Mouse (Mus musculus) lung, embryonic 16.5 days (tissue): Measurements from ENCODE around the gene Ofd1. TPM values are rescaled to one million over a fixed set of nuclear protein-coding genes. Genes with fewer than 3 reads are reported as not detected.

ENCODE experiments used
- ATAC-seq: fragments of 200-750 bp; cut with Nextera tagmentation; 2 replicates; pipeline ENCODE4 v1.8.0; 2017; ENCODE audit warnings: low read depth, mild to moderate bottlenecking, moderate library complexity
- H3K27ac ChIP-seq: fragments of 300-500 bp; sonication (generic); 2 replicates; pipeline ENCODE4 v1.5.1; 2014; ENCODE audit warnings: mild to moderate bottlenecking, control low read depth, low read length
- H3K27me3 ChIP-seq: fragments of 300-500 bp; sonication (generic); 2 replicates; pipeline ENCODE4 v1.6.1; 2014; ENCODE audit warnings: low read depth, low read length, mixed read lengths; ENCODE audit not compliant: control insufficient read depth, insufficient read depth
- H3K36me3 ChIP-seq: fragments of 300-500 bp; sonication (generic); 2 replicates; pipeline ENCODE4 v1.6.1; 2014; ENCODE audit warnings: low read length; ENCODE audit not compliant: control insufficient read depth, insufficient read depth
- H3K4me1 ChIP-seq: fragments of 300-500 bp; sonication (generic); replicated peaks from 2 replicates; pipeline ENCODE4 v1.6.1; 2014; ENCODE audit warnings: low read length, mixed read lengths; ENCODE audit not compliant: control insufficient read depth, insufficient read depth
- H3K4me2 ChIP-seq: fragments of 300-500 bp; sonication (generic); 2 replicates; pipeline ENCODE4 v1.6.1; 2014; ENCODE audit warnings: low read depth, low read length, control low read depth
- H3K4me3 ChIP-seq: fragments of 300-500 bp; sonication (generic); 2 replicates; pipeline ENCODE4 v1.5.1; 2014; ENCODE audit warnings: mild to moderate bottlenecking, low read length, control low read depth
- H3K9ac ChIP-seq: fragments of 300-500 bp; sonication (generic); 2 replicates; pipeline ENCODE4 v1.6.1; 2014; ENCODE audit warnings: low read length, control low read depth
- H3K9me3 ChIP-seq: fragments of 300-500 bp; sonication (generic); 2 replicates; pipeline ENCODE4 v1.6.1; 2016; ENCODE audit warnings: low read length; ENCODE audit not compliant: control insufficient read depth
- WGBS: fragments of 180-500 bp; shearing (Covaris S2); extraction: QIAGEN DNeasy Blood & Tissue Kit; methylation state at CpG from one replicate; pipeline ENCODE4 v1.1.7; 2014; 5-methylcytosine and 5-hydroxymethylcytosine counted together
- polyA plus RNA-seq: library from polyadenylated mRNA; unstranded; fragments of >200 nt; fragmentation: Nextera tagmentation; extraction: Ambion mirVana; gene quantifications from 2 replicates; pipeline ENCODE4 v1.2.1, GENCODE M21; 2015

Ofd1 gene
- polyA plus RNA-seq, 1 experiment from 2014 or later = 6.9 TPM

- Histone ChIP-seq H3K36me3 (no peaks in the 10 kb centered on the region), H3K27ac (no peak overlapping the region), H3K9me3 (no peaks in the 10 kb centered on the region), H3K4me1 (peaks cover 6% of the 10 kb centered on the region; the same call in 1 of the 2 replicates), H3K4me3 (no peak overlapping the region), H3K9ac (no peak overlapping the region), H3K27me3 (no peaks in the 10 kb centered on the region; the same call in 1 of the 2 replicates), H3K4me2 (no peak overlapping the region)
- WGBS = 74% methylated on average over 3 of the region's 3 CpGs
- no peak for ATAC-seq
Observed at GRCm38 (mm10) chrX:166444552-166444951, 4.0 kb upstream of the Ofd1 start.

GRCm38 (mm10) chrX:166440036-166440615, 378 bp downstream of the Ofd1 start, which contains the start of gene Trappc2:
Gene Trappc2, plus strand, starts transcription at chrX:166440574.
- 9% methylated on average over 21 of the region's 36 CpGs for WGBS
- Histone ChIP-seq H3K36me3 (no peaks in the 10 kb centered on the region), H3K4me3 (peak within 1 kb of the TSS; percentile 68), H3K27ac (peak within 1 kb of the TSS; percentile 78), H3K9me3 (no peaks in the 10 kb centered on the region), H3K4me1 (peaks cover 6% of the 10 kb centered on the region; the same call in 1 of the 2 replicates), H3K9ac (peak within 1 kb of the TSS; percentile 72), H3K27me3 (no peaks in the 10 kb centered on the region; the same call in 1 of the 2 replicates), H3K4me2 (peak within 1 kb of the TSS; percentile 65)
- peak; percentile 80 for ATAC-seq

- Histone ChIP-seq H3K27ac (no peak overlapping the region), H3K9ac (no peak overlapping the region), H3K9me3 (no peaks in the 10 kb centered on the region), H3K27me3 (no peaks in the 10 kb centered on the region; the same call in 1 of the 2 replicates), H3K36me3 (no peaks in the 10 kb centered on the region), H3K4me2 (no peak overlapping the region), H3K4me3 (no peak overlapping the region), H3K4me1 (no peaks in the 10 kb centered on the region)
- WGBS = 85% methylated on average over 2 of the region's 2 CpGs
- no peak for ATAC-seq
Observed at GRCm38 (mm10) chrX:166434812-166435211, 5.7 kb downstream of the Ofd1 start.

- H3K4me3 ChIP-seq = no peak overlapping the region
- no peaks in the 10 kb centered on the region for H3K4me1 ChIP-seq
- H3K9ac ChIP-seq = no peak overlapping the region
- no peak overlapping the region for H3K27ac ChIP-seq
- 71% methylated on average over 4 of the region's 6 CpGs for WGBS
- no peaks in the 10 kb centered on the region for H3K27me3 ChIP-seq
- no peaks in the 10 kb centered on the region for H3K36me3 ChIP-seq
- no peak for ATAC-seq
- no peak overlapping the region for H3K4me2 ChIP-seq
- no peaks in the 10 kb centered on the region for H3K9me3 ChIP-seq
Observed at GRCm38 (mm10) chrX:166416196-166416595, 24.3 kb downstream of the Ofd1 start.

GRCm38 (mm10) chrX:166407865-166408264, 32.6 kb downstream of the Ofd1 start:
- Histone ChIP-seq H3K4me2 (no peak overlapping the region), H3K27me3 (no peaks in the 10 kb centered on the region; the same call in 1 of the 2 replicates), H3K36me3 (peaks cover 2% of the 10 kb centered on the region; the same call in 1 of the 2 replicates), H3K9me3 (no peaks in the 10 kb centered on the region), H3K27ac (no peak overlapping the region), H3K4me1 (no peaks in the 10 kb centered on the region), H3K9ac (no peak overlapping the region), H3K4me3 (no peak overlapping the region)
- ATAC-seq = no peak

GRCm38 (mm10) chrX:166393753-166394152, 46.8 kb downstream of the Ofd1 start:
- no peak for ATAC-seq
- Histone ChIP-seq H3K4me2 (no peak overlapping the region), H3K4me3 (no peak overlapping the region), H3K36me3 (no peaks in the 10 kb centered on the region), H3K27ac (no peak overlapping the region), H3K9me3 (no peaks in the 10 kb centered on the region), H3K27me3 (no peaks in the 10 kb centered on the region; the same call in 1 of the 2 replicates), H3K4me1 (no peaks in the 10 kb centered on the region), H3K9ac (no peak overlapping the region)
- WGBS = 85% methylated on average over 1 of the region's 1 CpGs

- H3K4me3 ChIP-seq = no peak overlapping the region
- no peak overlapping the region for H3K27ac ChIP-seq
- no peak overlapping the region for H3K9ac ChIP-seq
- no peaks in the 10 kb centered on the region; the same call in 1 of the 2 replicates for H3K27me3 ChIP-seq
- no peaks in the 10 kb centered on the region for H3K36me3 ChIP-seq
- H3K9me3 ChIP-seq = no peaks in the 10 kb centered on the region
- no peak for ATAC-seq
- no peaks in the 10 kb centered on the region for H3K4me1 ChIP-seq
- WGBS = 79% methylated on average over 6 of the region's 6 CpGs
- H3K4me2 ChIP-seq = no peak overlapping the region
Observed at GRCm38 (mm10) chrX:166386656-166387055, 53.8 kb downstream of the Ofd1 start.

- no peaks in the 10 kb centered on the region for H3K4me1 ChIP-seq
- no peaks in the 10 kb centered on the region for H3K36me3 ChIP-seq
- H3K27ac ChIP-seq = no peak overlapping the region
- WGBS = 44% methylated on average over 3 of the region's 3 CpGs
- H3K4me3 ChIP-seq = no peak overlapping the region
- H3K9ac ChIP-seq = no peak overlapping the region
- H3K27me3 ChIP-seq = no peaks in the 10 kb centered on the region; the same call in 1 of the 2 replicates
- no peak overlapping the region for H3K4me2 ChIP-seq
- peak; percentile 90 for ATAC-seq
- no peaks in the 10 kb centered on the region for H3K9me3 ChIP-seq
Observed at GRCm38 (mm10) chrX:166384935-166385334, 55.6 kb downstream of the Ofd1 start.

- no peak for ATAC-seq
- 77% methylated on average over 2 of the region's 2 CpGs for WGBS
- Histone ChIP-seq H3K9me3 (no peaks in the 10 kb centered on the region), H3K27me3 (no peaks in the 10 kb centered on the region; the same call in 1 of the 2 replicates), H3K9ac (no peak overlapping the region), H3K4me1 (no peaks in the 10 kb centered on the region), H3K36me3 (no peaks in the 10 kb centered on the region), H3K27ac (no peak overlapping the region), H3K4me3 (no peak overlapping the region), H3K4me2 (no peak overlapping the region)
Observed at GRCm38 (mm10) chrX:166383606-166384005, 56.9 kb downstream of the Ofd1 start.
